Mouse (Mus musculus) NIH3T3 (cell line): ENCODE data around the gene Cypt12.

Source experiments
- DNase-seq: peaks from one replicate; pipeline ENCODE4 v3.0.0-alpha.2; 2012; ENCODE audit warnings: low read depth

The Cypt12 gene

DNA sequence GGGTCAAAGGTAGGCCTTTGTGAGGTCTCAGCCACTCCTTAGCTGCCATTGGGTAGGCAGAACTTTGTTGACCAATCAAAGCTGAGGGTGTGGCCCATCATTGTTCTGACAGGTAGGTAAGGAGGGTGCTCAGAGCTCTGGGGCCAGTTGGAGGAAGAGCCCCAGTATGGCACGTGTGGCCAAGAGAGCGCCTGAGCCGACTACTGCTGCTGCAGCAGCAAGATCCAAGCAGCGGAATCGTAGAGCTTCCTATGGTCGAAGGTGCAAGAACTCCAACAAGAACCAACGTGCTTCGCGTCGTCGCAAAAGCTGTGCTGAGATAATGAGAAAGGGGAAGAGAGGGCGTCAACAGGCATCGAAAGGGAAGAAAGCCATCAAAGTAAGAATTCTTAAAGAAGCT lies at the start of gene Cypt12:
Gene Cypt12 (plus strand): TSS at position 112 of the 400 bp plus-strand sequence.
- no peak for DNase-seq

DNA sequence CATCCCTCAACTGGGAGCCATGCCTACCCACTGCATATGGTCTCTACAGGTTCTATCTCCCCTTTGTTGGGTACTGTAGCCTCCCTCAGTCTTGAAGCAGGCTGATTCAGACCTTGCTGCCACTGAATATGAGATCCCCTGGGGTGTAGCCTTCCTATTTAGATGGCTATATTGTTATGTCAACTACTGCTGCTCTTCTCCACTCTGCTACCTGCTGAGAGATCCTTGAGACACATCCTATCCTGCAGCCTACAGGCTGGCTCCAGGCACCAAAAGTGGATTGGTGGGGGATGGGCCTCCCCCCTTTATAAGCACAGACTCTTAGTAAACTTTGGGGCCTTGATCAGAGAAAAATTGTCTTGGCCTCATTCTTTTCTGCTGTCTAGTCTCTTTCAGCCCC lies 34.4 kb upstream of the Cypt12 start:
- DNase-seq, result no peak

DNA sequence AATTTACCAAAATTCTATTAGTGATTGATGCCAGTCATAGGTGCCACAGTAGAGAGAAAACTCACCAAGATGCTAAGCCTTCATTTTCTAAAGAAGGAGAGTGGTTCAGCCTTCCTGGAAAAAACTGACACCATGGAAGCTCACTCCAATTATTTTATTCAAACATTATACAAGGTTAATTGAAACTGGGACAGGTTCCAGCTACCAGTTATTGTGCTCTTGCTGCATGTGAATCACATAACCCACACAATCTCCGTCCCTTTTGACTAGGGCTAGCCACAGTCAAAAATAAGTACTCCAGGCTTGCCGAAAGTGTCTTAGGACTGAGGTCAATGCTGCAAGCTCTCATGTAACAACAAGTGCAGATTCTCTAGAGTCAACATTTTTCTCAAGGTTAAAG lies 8.0 kb upstream of the Cypt12 start:
- DNase-seq, result no peak
